Mouse (Mus musculus) liver, adult 2 months (tissue): Measurements from ENCODE around the gene Gpx4. TPM values are rescaled to one million over a fixed set of nuclear protein-coding genes. Genes with fewer than 3 reads are reported as not detected.

ENCODE experiments used
- DNase-seq: peaks from one replicate; pipeline ENCODE4 v3.0.0-alpha.2; 2011; ENCODE audit warnings: low read depth, low spot score; ENCODE audit errors: extremely low read depth
- H3K27ac ChIP-seq: fragments of 200-500 bp; replicated peaks from 2 replicates; pipeline ENCODE4 v1.5.1; 2012; ENCODE audit warnings: low read depth, mild to moderate bottlenecking, control low read depth, inconsistent platforms, low read length; ENCODE audit not compliant: insufficient read depth
- H3K27me3 ChIP-seq: fragments of 200-500 bp; 2 replicates; pipeline ENCODE4 v1.6.1; 2012; ENCODE audit warnings: mild to moderate bottlenecking, moderate library complexity, low read length, inconsistent platforms; ENCODE audit not compliant: control insufficient read depth, insufficient read depth
- H3K36me3 ChIP-seq: fragments of 200-500 bp; 2 replicates; pipeline ENCODE4 v1.6.1; 2012; ENCODE audit warnings: low read length, inconsistent platforms; ENCODE audit not compliant: control insufficient read depth, insufficient read depth
- H3K4me1 ChIP-seq: fragments of 200-500 bp; 2 replicates; pipeline ENCODE4 v1.6.1; 2011; ENCODE audit warnings: low read length; ENCODE audit not compliant: control insufficient read depth, insufficient read depth
- H3K4me3 ChIP-seq: fragments of 200-500 bp; 2 replicates; pipeline ENCODE4 v1.5.1; 2011; ENCODE audit warnings: low read depth, mild to moderate bottlenecking, control low read depth, low read length, moderate library complexity; ENCODE audit not compliant: insufficient read depth
- H3K79me2 ChIP-seq: fragments of 200-500 bp; 2 replicates; pipeline ENCODE4 v1.6.1; 2012; ENCODE audit warnings: inconsistent platforms, mild to moderate bottlenecking, low read length, moderate library complexity; ENCODE audit not compliant: control insufficient read depth, insufficient read depth
- H3K9ac ChIP-seq: fragments of 200-500 bp; 2 replicates; pipeline ENCODE4 v1.6.1; 2012; ENCODE audit warnings: low read depth, mild to moderate bottlenecking, control low read depth, inconsistent platforms, low read length
- CTCF ChIP-seq: fragments of 200-500 bp; IDR thresholded peaks from 2 replicates; pipeline ENCODE4 v1.5.1; 2011; ENCODE audit warnings: low read depth, low read length, control low read depth
- POLR2A ChIP-seq: fragments of 200-500 bp; IDR thresholded peaks from 2 replicates; pipeline ENCODE4 v1.6.1; 2011; ENCODE audit warnings: low read length, control low read depth; ENCODE audit not compliant: insufficient read depth; ENCODE audit errors: extremely low read depth
- WGBS: fragments of 180-500 bp; shearing (Covaris S2); methylation state at CpG from one replicate; pipeline ENCODE4 v1.1.7; 2018; 5-methylcytosine and 5-hydroxymethylcytosine counted together
- polyA plus RNA-seq: library from polyadenylated mRNA; depleted of rRNA; stranded (reverse); fragments of >200 nt; gene quantifications from 2 replicates; pipeline ENCODE4 v1.2.3, GENCODE M21; 2012
- total RNA-seq: library from RNA; depleted of rRNA; stranded (reverse); fragments of >200 nt; gene quantifications from 2 replicates; pipeline ENCODE4 v1.2.3, GENCODE M21; 2014

Gpx4 gene
- total and polyA plus RNA-seq, 2 experiments, result 535 to 752 TPM

GRCm38 (mm10) chr10:80016931-80017330 is 30.0 kb upstream of the Gpx4 start:
- H3K27ac ChIP-seq, result peak overlapping the region; percentile 17
- H3K36me3 ChIP-seq, result no peaks in the 10 kb centered on the region
- H3K4me3 ChIP-seq, result peak overlapping the region; percentile 59
- H3K4me1 ChIP-seq, result no peaks in the 10 kb centered on the region
- H3K27me3 ChIP-seq, result no peaks in the 10 kb centered on the region
- H3K79me2 ChIP-seq, result no peaks in the 10 kb centered on the region
- no peak for DNase-seq
- H3K9ac ChIP-seq, result peak overlapping the region; percentile 66
- no peak for TF ChIP-seq POLR2A
- no peak for TF ChIP-seq CTCF
- 76% methylated on average over 10 of the region's 10 CpGs for WGBS

GRCm38 (mm10) chr10:80017361-80017760 is 29.6 kb upstream of the Gpx4 start:
- 44% methylated on average over 3 of the region's 3 CpGs for WGBS

DNA sequence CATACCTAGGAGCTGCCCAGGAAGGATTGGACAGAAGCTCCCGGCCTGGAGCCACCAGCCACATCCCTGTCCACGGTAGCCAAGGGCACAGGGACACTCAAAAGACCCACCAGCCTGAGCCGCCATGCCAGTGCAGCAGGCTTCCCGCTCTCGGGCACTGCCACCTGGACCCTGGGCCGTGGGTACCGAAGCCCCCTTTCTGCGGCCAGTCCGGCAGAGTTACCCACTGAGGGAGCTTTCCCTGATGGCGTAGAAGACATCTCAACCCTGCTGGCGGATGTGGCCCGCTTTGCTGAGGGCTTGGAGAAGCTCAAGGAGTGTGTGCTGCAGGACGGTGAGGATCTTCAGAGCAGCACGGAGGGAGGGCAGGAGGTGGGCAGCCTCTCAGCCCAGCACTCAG is 29.2 kb upstream of the Gpx4 start:
- Histone ChIP-seq H3K79me2 (no peaks in the 10 kb centered on the region), H3K9ac (peak overlapping the region; percentile 70), H3K4me3 (peak overlapping the region; percentile 35), H3K4me1 (no peaks in the 10 kb centered on the region), H3K27ac (peak overlapping the region; percentile 29), H3K36me3 (no peaks in the 10 kb centered on the region), H3K27me3 (no peaks in the 10 kb centered on the region)
- WGBS, result 75% methylated on average over 14 of the region's 14 CpGs
- TF ChIP-seq POLR2A (no peak), CTCF (no peak)
- DNase-seq, result no peak

More at GRCm38 (mm10) chr10:80017361-80017760, 29.6 kb upstream of the Gpx4 start:
- peak overlapping the region; percentile 29 for H3K27ac ChIP-seq
- no peaks in the 10 kb centered on the region for H3K4me1 ChIP-seq
- no peaks in the 10 kb centered on the region for H3K36me3 ChIP-seq
- TF ChIP-seq CTCF (no peak), POLR2A (no peak)
- DNase-seq, result no peak
- peak overlapping the region; percentile 70 for H3K9ac ChIP-seq
- peak overlapping the region; percentile 59 for H3K4me3 ChIP-seq
- H3K79me2 ChIP-seq, result no peaks in the 10 kb centered on the region
- no peaks in the 10 kb centered on the region for H3K27me3 ChIP-seq

DNA sequence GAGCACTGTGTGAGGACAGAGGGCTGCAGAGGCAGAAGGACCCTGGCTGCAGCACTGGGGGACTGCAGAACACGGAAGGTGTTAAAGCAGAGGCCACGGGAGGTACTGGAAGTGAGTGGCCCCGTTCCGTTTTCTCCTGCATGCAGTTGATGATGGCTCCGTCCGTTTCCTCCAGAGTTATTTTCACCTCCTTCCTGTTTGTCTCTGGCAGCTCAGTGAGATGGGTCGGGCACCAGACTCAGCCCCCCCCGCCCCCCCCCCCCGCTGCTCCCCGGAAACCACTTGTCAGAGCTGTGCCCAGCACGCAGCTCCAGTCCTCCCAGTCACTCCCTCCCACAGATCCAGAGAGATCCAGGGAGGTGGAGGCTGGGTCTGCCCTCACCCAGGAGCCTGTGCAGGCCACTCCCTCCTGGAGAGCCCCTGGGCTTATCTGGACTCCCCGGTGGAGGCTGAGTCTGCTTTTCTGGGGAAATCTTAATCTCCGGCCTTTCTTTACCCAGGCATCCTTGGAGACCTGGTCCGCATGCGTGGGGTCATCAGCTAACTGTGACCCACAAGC is 28.1 kb upstream of the Gpx4 start:
- WGBS, result 16% methylated on average over 15 of the region's 15 CpGs
- no peaks in the 10 kb centered on the region for H3K27me3 ChIP-seq
- no peaks in the 10 kb centered on the region for H3K4me1 ChIP-seq
- no peak for DNase-seq
- no peaks in the 10 kb centered on the region for H3K79me2 ChIP-seq
- TF ChIP-seq POLR2A, result no peak
- TF ChIP-seq CTCF, result no peak
- peak overlapping the region; percentile 75 for H3K27ac ChIP-seq
- peak overlapping the region; percentile 55 for H3K9ac ChIP-seq
- H3K36me3 ChIP-seq, result no peaks in the 10 kb centered on the region
- peak overlapping the region; percentile 34; the same call in 1 of the 2 replicates for H3K4me3 ChIP-seq

- H3K27me3 ChIP-seq, result no peaks in the 10 kb centered on the region
- no peak for DNase-seq
- peak overlapping the region; percentile 39 for H3K27ac ChIP-seq
- no peak for TF ChIP-seq CTCF
- no peak for TF ChIP-seq POLR2A
- H3K4me1 ChIP-seq, result no peaks in the 10 kb centered on the region
- no peaks in the 10 kb centered on the region for H3K79me2 ChIP-seq
- H3K36me3 ChIP-seq, result no peaks in the 10 kb centered on the region
- 26% methylated on average over 20 of the region's 20 CpGs for WGBS
- H3K9ac ChIP-seq, result 0 out of 2 replicates have a peak overlapping the region, but pooled peaks have one; percentile 26
- peak overlapping the region; percentile 14; the same call in 1 of the 2 replicates for H3K4me3 ChIP-seq
These were observed 27.4 kb upstream of the Gpx4 start for GRCm38 (mm10) chr10:80019471-80020131.

GRCm38 (mm10) chr10:80020191-80020590 is 26.8 kb upstream of the Gpx4 start:
- no peak for TF ChIP-seq CTCF
- TF ChIP-seq POLR2A, result no peak
- WGBS, result 61% methylated on average over 11 of the region's 11 CpGs
- H3K4me3 ChIP-seq, result no peak overlapping the region
- no peaks in the 10 kb centered on the region for H3K27me3 ChIP-seq
- H3K4me1 ChIP-seq, result no peaks in the 10 kb centered on the region
- no peak overlapping the region for H3K27ac ChIP-seq
- no peak overlapping the region for H3K9ac ChIP-seq
- no peaks in the 10 kb centered on the region for H3K36me3 ChIP-seq
- no peak for DNase-seq
- no peaks in the 10 kb centered on the region for H3K79me2 ChIP-seq
